ENCODE assay signal across 8 mouse cellular contexts in the genomic region with DNA sequence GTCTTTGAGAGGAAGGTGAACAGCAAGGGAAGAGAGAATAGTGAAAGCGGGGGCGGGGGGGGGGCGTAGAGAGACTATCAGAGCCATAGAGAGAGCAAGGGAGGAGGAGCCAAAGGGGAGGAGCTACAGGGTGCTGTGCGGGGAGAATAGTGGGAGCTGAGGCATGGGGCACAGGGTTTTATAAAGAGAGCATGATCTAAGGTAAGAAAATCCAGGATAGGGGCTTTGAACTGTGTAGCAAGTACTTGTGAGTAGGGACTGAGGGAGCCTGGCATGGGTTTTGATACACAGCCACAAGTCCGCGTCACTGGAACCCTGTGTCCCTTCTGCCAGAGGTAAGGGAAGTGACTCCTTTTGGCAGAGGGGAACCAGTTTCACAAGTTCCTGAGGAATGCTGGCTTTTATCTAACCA. TPM values are rescaled to one million over a fixed set of nuclear protein-coding genes. Genes with fewer than 3 reads are reported as not detected.
DNase-seq lines count a peak whose midpoint lies in the region; ATAC-seq and TF ChIP-seq lines count a peak whose summit lies in the region.

No protein-coding gene starts in this region.

- ATAC-seq in forebrain, embryonic 14.5 days = no peak
- 0 out of 2 replicates have a peak, but pooled peaks have one; percentile 37 for ATAC-seq in hindbrain, embryonic 16.5 days
- ATAC-seq in liver, embryonic 13.5 days (ENCODE audit: low read depth) = peak; percentile 78
- ATAC-seq in monocyte, adult 5-6 weeks (replicated peaks; ENCODE audit: insufficient number of reproducible peaks, low FRiP score, low TSS enrichment, poor library complexity, severe bottlenecking) = peak; percentile 19; the same call in 1 of the 2 replicates

- TF ChIP-seq CTCF in CH12.LX (conservative IDR thresholded peaks at IDR 0.05 in 1 of 2, IDR thresholded peaks at IDR 0.05 in 1 of 2; ENCODE audit: low read depth in 2 of 2, low read length in 2 of 2) = no peak

- H3K4me1 ChIP-seq in CH12.LX (ENCODE audit: control insufficient read depth in 1 of 2, insufficient read depth in 2 of 2) = peaks cover 13 to 62% of the 10 kb centered on the region in 2 experiments; a peak in 3 of 4 replicates
- 0 out of 2 replicates have a peak, but pooled peaks cover 4% of the 10 kb centered on the region for H3K4me1 ChIP-seq in forebrain, embryonic 14.5 days (ENCODE audit: control insufficient read depth, insufficient read depth, low read length)
- no peaks in the 10 kb centered on the region for H3K4me1 ChIP-seq in hindbrain, embryonic 16.5 days (ENCODE audit: control insufficient read depth, insufficient read depth, low read depth, low read length)
- H3K4me1 ChIP-seq in liver, embryonic 13.5 days (replicated peaks) = peaks cover 40% of the 10 kb centered on the region

- peak overlapping the region; percentile 66; the same call in 1 of the 2 replicates for H3K27ac ChIP-seq in CH12.LX (ENCODE audit: insufficient read depth, low read depth)
- H3K27ac ChIP-seq in forebrain, embryonic 14.5 days (ENCODE audit: low read depth, low read length) = no peak overlapping the region
- H3K27ac ChIP-seq in hindbrain, embryonic 16.5 days (ENCODE audit: low read depth, low read length) = no peak overlapping the region
- H3K27ac ChIP-seq in liver, embryonic 13.5 days = no peak overlapping the region

- TF ChIP-seq POLR2A in CH12.LX (IDR thresholded peaks at IDR 0.05; ENCODE audit: low read depth, low read length) = no peak; the same call in 1 of the 2 replicates

- no peaks in the 10 kb centered on the region for H3K27me3 ChIP-seq in CH12.LX (replicated peaks)
- no peaks in the 10 kb centered on the region for H3K27me3 ChIP-seq in forebrain, embryonic 14.5 days (replicated peaks; ENCODE audit: control insufficient read depth, insufficient read depth, low read length)
- no peaks in the 10 kb centered on the region for H3K27me3 ChIP-seq in hindbrain, embryonic 16.5 days (replicated peaks; ENCODE audit: control insufficient read depth, insufficient read depth, low read length)
- no peaks in the 10 kb centered on the region for H3K27me3 ChIP-seq in liver, embryonic 13.5 days

- H3K36me3 ChIP-seq in CH12.LX (replicated peaks in 1 of 2; ENCODE audit: control insufficient read depth in 1 of 2, insufficient read depth in 1 of 2, low read length in 1 of 2) = peaks cover 0 to 7% of the 10 kb centered on the region in 2 experiments
- no peaks in the 10 kb centered on the region for H3K36me3 ChIP-seq in forebrain, embryonic 14.5 days (ENCODE audit: control insufficient read depth, insufficient read depth, low read length)
- no peaks in the 10 kb centered on the region for H3K36me3 ChIP-seq in hindbrain, embryonic 16.5 days (ENCODE audit: control insufficient read depth, insufficient read depth, low read length)
- H3K36me3 ChIP-seq in liver, embryonic 13.5 days = no peaks in the 10 kb centered on the region

- dilution Hi-C loops in CH12.LX (cut with MboI; ENCODE audit: extremely low pct_ligation_motif_present, extremely low pct_unique_long_range_greater_than_20kb, low sequenced_read_pairs) = no loop called here

- H3K4me3 ChIP-seq in CH12.LX (replicated peaks in 1 of 3; ENCODE audit: low read depth in 2 of 3, low read length in 2 of 3, poor library complexity in 1 of 3) = peak overlapping the region; percentile 20 to 51 (median 26)
- no peak overlapping the region for H3K4me3 ChIP-seq in forebrain, embryonic 14.5 days (ENCODE audit: low read depth, low read length)
- no peak overlapping the region for H3K4me3 ChIP-seq in hindbrain, embryonic 16.5 days (ENCODE audit: low read length)
- H3K4me3 ChIP-seq in liver, embryonic 13.5 days (replicated peaks) = peak overlapping the region; percentile 46

- DNase-seq in CH12.LX (ENCODE audit: extremely low read depth) (peak; percentile 80), MEL-GATA-1-ER (ENCODE audit: extremely low read depth, low read depth) (peak; percentile 43), adipocyte (ENCODE audit: low spot score) (no peak)
- DNase-seq in forebrain, embryonic 14.5 days (ENCODE audit: low spot score) = no peak
- peak; percentile 47 for DNase-seq in liver, embryonic 13.5 days
- no peak for DNase-seq in right cerebral cortex, postnatal 25 days

- no peak for TF ChIP-seq EP300 in CH12.LX (IDR thresholded peaks at IDR 0.05; ENCODE audit: low read length)

- 20% methylated on average over 5 of the region's 6 CpGs for WGBS in forebrain, embryonic 14.5 days
- WGBS in hindbrain, embryonic 16.5 days = 15% methylated on average over 6 of the region's 6 CpGs
- WGBS in liver, embryonic 13.5 days (ENCODE audit: insufficient replicate concordance) = 4% methylated on average over 5 of the region's 6 CpGs

- H3K79me2 ChIP-seq in CH12.LX (replicated peaks; ENCODE audit: control insufficient read depth, extremely low read depth, insufficient read depth, poor library complexity, severe bottlenecking) = no peaks in the 10 kb centered on the region

- in situ Hi-C loops in CH12.LX (cut with MboI; ENCODE audit: low pct_ligation_motif_present, low pct_unique_long_range_greater_than_20kb, low sequenced_read_pairs) = loop anchor here (10.0 kb wide), 1 partner anchor 92 kb away; no protein-coding TSS in a partner anchor

- no peaks in the 10 kb centered on the region for H3K9me3 ChIP-seq in CH12.LX (replicated peaks; ENCODE audit: low read length)
- H3K9me3 ChIP-seq in forebrain, embryonic 14.5 days (replicated peaks; ENCODE audit: control insufficient read depth, low read length) = no peaks in the 10 kb centered on the region
- no peaks in the 10 kb centered on the region for H3K9me3 ChIP-seq in hindbrain, embryonic 16.5 days (ENCODE audit: control insufficient read depth, low read length)
- no peaks in the 10 kb centered on the region for H3K9me3 ChIP-seq in liver, embryonic 13.5 days (replicated peaks)

- H3K9ac ChIP-seq in CH12.LX (ENCODE audit: insufficient read depth, low read depth) = peak overlapping the region; percentile 34
- H3K9ac ChIP-seq in forebrain, embryonic 14.5 days (ENCODE audit: low read length) = no peak overlapping the region
- H3K9ac ChIP-seq in hindbrain, embryonic 16.5 days (ENCODE audit: low read depth, low read length) = no peak overlapping the region
- H3K9ac ChIP-seq in liver, embryonic 13.5 days = peak overlapping the region; percentile 60

- no peak for TF ChIP-seq RAD21 in CH12.LX (IDR thresholded peaks at IDR 0.05; ENCODE audit: low read depth, low read length)

- peak overlapping the region; percentile 59 for H3K4me2 ChIP-seq in CH12.LX (ENCODE audit: insufficient read depth, low read depth, poor library complexity, severe bottlenecking)
- H3K4me2 ChIP-seq in forebrain, embryonic 14.5 days (ENCODE audit: low read length) = peak overlapping the region; percentile 20; the same call in 1 of the 2 replicates
- peak overlapping the region; percentile 32 for H3K4me2 ChIP-seq in hindbrain, embryonic 16.5 days (ENCODE audit: low read length)
- peak overlapping the region; percentile 67 for H3K4me2 ChIP-seq in liver, embryonic 13.5 days

TF ChIP-seq in CH12.LX, 34 proteins besides CTCF, POLR2A, EP300 and RAD21:
- no peak for TF ChIP-seq SMC3 (IDR thresholded peaks at IDR 0.05; ENCODE audit: low read depth, low read length)
- no peak; the same call in 1 of the 2 replicates for TF ChIP-seq IRF4 (IDR thresholded peaks at IDR 0.05; ENCODE audit: low read depth, low read length)
- 0 out of 2 replicates have a peak, but pooled peaks have one; percentile 1 for TF ChIP-seq ELF1 (IDR thresholded peaks at IDR 0.05; ENCODE audit: low read depth, low read length)
- peak; percentile 73; the same call in 1 of the 2 replicates for TF ChIP-seq MAZ (IDR thresholded peaks at IDR 0.05; ENCODE audit: low read depth, low read length)

RNA-seq across cellular contexts. Expression of gene Agps, which starts 54.9 kb away (rescaled TPM):
- 38.6 and 51.8 TPM in 2 replicates for total RNA-seq in CH12.LX (2012; rRNA removed)
- 49.3 and 60.8 TPM in 2 replicates for total RNA-seq in CH12.LX (2014; rRNA removed)
- 66.9 and 67.7 TPM in 2 replicates for polyA plus RNA-seq in CH12.LX (2012; ENCODE audit: insufficient read length, low read depth)
- polyA plus RNA-seq in forebrain, embryonic 14.5 days (2014; fragmentation: Nextera tagmentation; extraction: Ambion mirVana) = 18.5 and 21.0 TPM in 2 replicates
- polyA plus RNA-seq in hindbrain, embryonic 16.5 days (2015; fragmentation: Nextera tagmentation; extraction: Ambion mirVana) = 21.6 and 27.6 TPM in 2 replicates
- polyA plus RNA-seq in liver, embryonic 13.5 days (2015; fragmentation: Nextera tagmentation; extraction: Ambion mirVana) = 14.3 and 18.2 TPM in 2 replicates
- total RNA-seq in monocyte, adult 5-6 weeks (2017) = 60.0 to 94.2 TPM (median 75.4 TPM) in 3 replicates

Comparison
In these comparisons a context has a peak if more than half of its experiments do, and no peak if none do; other contexts are left out.
1. DNase-seq: peak in CH12.LX (single experiment), MEL-GATA-1-ER (single experiment) and liver, embryonic 13.5 days (single experiment); none in forebrain, embryonic 14.5 days (single experiment), right cerebral cortex, postnatal 25 days (single experiment) and adipocyte (single experiment).
2. H3K4me3 ChIP-seq: peak in CH12.LX (3 of 3) and liver, embryonic 13.5 days (single experiment); none in forebrain, embryonic 14.5 days (single experiment) and hindbrain, embryonic 16.5 days (single experiment).
3. H3K9ac ChIP-seq: peak in CH12.LX (single experiment) and liver, embryonic 13.5 days (single experiment); none in forebrain, embryonic 14.5 days (single experiment) and hindbrain, embryonic 16.5 days (single experiment).
4. Peak in every context shown above with its lines, with median percentiles within 50 percentile points of each other: H3K4me2 ChIP-seq.